Mouse (Mus musculus): ENCODE measurements around the gene C8a. TPM values are rescaled to one million over a fixed set of nuclear protein-coding genes. Genes with fewer than 3 reads are reported as not detected.
A peak's percentile ranks its signal among the peaks of the same experiment; 100 is the strongest.

The C8a gene
- polyA plus RNA-seq, 1 experiment from 2014 or later, result not detected

- DNase-seq (ENCODE audit: low spot score), result peak; percentile 66
- 62% methylated on average over 13 of the region's 13 CpGs for WGBS
Measured at GRCm38 (mm10) chr4:104894004-104894734, 18.0 kb upstream of the C8a start.

GRCm38 (mm10) chr4:104893588-104893987 is 17.4 kb upstream of the C8a start:
- no peaks in the 10 kb centered on the region for H3K4me1 ChIP-seq (ENCODE audit: control insufficient read depth, insufficient read depth, low read length)
- no peak overlapping the region for H3K27ac ChIP-seq (replicated peaks; ENCODE audit: low read depth, low read length)
- no peaks in the 10 kb centered on the region for H3K36me3 ChIP-seq (ENCODE audit: control insufficient read depth, insufficient read depth, low read length)
- DNase-seq (ENCODE audit: low spot score) (no peak), ATAC-seq (ENCODE audit: insufficient number of reproducible peaks, low FRiP score, low TSS enrichment, low read depth) (no peak)
- no peak overlapping the region for H3K4me3 ChIP-seq (ENCODE audit: low read depth, low read length)
- no peak overlapping the region for H3K9ac ChIP-seq (ENCODE audit: low read length)
- WGBS, result 87% methylated on average over 5 of the region's 5 CpGs
- no peak overlapping the region for H3K4me2 ChIP-seq (ENCODE audit: low read depth, severe bottlenecking)
- no peaks in the 10 kb centered on the region for H3K27me3 ChIP-seq (ENCODE audit: control insufficient read depth, insufficient read depth, low read length)
- H3K9me3 ChIP-seq (ENCODE audit: control insufficient read depth, low read length), result no peaks in the 10 kb centered on the region

More at GRCm38 (mm10) chr4:104894004-104894734, 18.0 kb upstream of the C8a start:
- Histone ChIP-seq H3K27ac (replicated peaks; ENCODE audit: low read depth, low read length) (no peak overlapping the region), H3K9me3 (ENCODE audit: control insufficient read depth, low read length) (no peaks in the 10 kb centered on the region), H3K27me3 (ENCODE audit: control insufficient read depth, insufficient read depth, low read length) (no peaks in the 10 kb centered on the region), H3K4me2 (ENCODE audit: low read depth, severe bottlenecking) (no peak overlapping the region), H3K9ac (ENCODE audit: low read length) (no peak overlapping the region), H3K4me3 (ENCODE audit: low read depth, low read length) (no peak overlapping the region), H3K4me1 (ENCODE audit: control insufficient read depth, insufficient read depth, low read length) (no peaks in the 10 kb centered on the region), H3K36me3 (ENCODE audit: control insufficient read depth, insufficient read depth, low read length) (no peaks in the 10 kb centered on the region)
- no peak for ATAC-seq (ENCODE audit: insufficient number of reproducible peaks, low FRiP score, low TSS enrichment, low read depth)

DNA sequence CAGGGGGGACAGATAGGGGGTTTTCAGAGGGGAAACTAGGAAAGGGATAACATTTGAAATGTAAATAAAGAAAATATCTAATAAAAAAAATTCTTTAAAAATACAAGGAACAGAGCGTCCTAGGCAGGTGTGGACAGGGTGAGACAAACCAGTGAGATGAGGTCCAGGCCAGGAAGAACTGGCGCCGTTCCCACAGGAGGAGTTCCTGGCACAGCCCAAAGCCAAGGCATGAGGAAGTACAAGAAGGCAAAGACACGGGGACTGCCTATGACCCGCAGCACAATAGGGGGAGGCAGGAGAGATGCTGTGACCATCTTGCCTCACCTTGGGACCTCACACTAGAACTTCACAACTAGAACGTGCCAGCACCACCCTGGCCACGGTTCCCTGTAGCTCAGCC is 15.5 kb upstream of the C8a start:
- Histone ChIP-seq H3K9me3 (ENCODE audit: control insufficient read depth, low read length) (no peaks in the 10 kb centered on the region), H3K36me3 (ENCODE audit: control insufficient read depth, insufficient read depth, low read length) (no peaks in the 10 kb centered on the region), H3K4me2 (ENCODE audit: low read depth, severe bottlenecking) (no peak overlapping the region), H3K4me1 (ENCODE audit: control insufficient read depth, insufficient read depth, low read length) (no peaks in the 10 kb centered on the region), H3K27ac (replicated peaks; ENCODE audit: low read depth, low read length) (no peak overlapping the region), H3K9ac (ENCODE audit: low read length) (no peak overlapping the region), H3K4me3 (ENCODE audit: low read depth, low read length) (no peak overlapping the region), H3K27me3 (ENCODE audit: control insufficient read depth, insufficient read depth, low read length) (no peaks in the 10 kb centered on the region)
- no peak for DNase-seq (ENCODE audit: low spot score)
- no peak for ATAC-seq (ENCODE audit: insufficient number of reproducible peaks, low FRiP score, low TSS enrichment, low read depth)
- 92% methylated on average over 7 of the region's 7 CpGs for WGBS

- Histone ChIP-seq H3K4me3 (ENCODE audit: low read depth, low read length) (no peak overlapping the region), H3K36me3 (ENCODE audit: control insufficient read depth, insufficient read depth, low read length) (no peaks in the 10 kb centered on the region), H3K4me2 (ENCODE audit: low read depth, severe bottlenecking) (no peak overlapping the region), H3K4me1 (ENCODE audit: control insufficient read depth, insufficient read depth, low read length) (no peaks in the 10 kb centered on the region), H3K9me3 (ENCODE audit: control insufficient read depth, low read length) (no peaks in the 10 kb centered on the region), H3K27me3 (ENCODE audit: control insufficient read depth, insufficient read depth, low read length) (no peaks in the 10 kb centered on the region), H3K9ac (ENCODE audit: low read length) (no peak overlapping the region), H3K27ac (replicated peaks; ENCODE audit: low read depth, low read length) (no peak overlapping the region)
- ATAC-seq (ENCODE audit: insufficient number of reproducible peaks, low FRiP score, low TSS enrichment, low read depth) (no peak), DNase-seq (ENCODE audit: low spot score) (no peak)
- 69% methylated on average over 9 of the region's 9 CpGs for WGBS
Measured at GRCm38 (mm10) chr4:104888499-104889262, 12.5 kb upstream of the C8a start.

DNA sequence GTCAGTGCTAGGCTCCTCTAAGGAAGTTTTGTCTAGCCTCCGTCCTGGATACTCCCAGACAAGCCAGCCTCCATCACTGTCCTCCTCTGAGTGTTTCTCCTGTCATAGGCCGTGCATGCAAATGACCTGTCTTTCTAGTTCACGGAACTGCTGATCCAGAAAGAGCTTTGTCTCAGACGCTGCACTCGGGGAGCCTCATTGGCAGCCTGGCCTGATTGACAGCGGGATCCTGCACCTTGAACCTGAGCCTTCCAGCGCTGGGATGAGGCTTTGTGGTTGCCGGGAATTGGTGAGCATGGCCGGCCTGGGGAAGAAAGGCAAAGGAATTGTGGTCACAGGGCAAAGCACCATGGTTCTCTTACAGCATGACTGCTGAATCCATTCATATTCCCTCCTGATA is 11.3 kb upstream of the C8a start:
- no peaks in the 10 kb centered on the region for H3K4me1 ChIP-seq (ENCODE audit: control insufficient read depth, insufficient read depth, low read length)
- no peaks in the 10 kb centered on the region for H3K9me3 ChIP-seq (ENCODE audit: control insufficient read depth, low read length)
- H3K27ac ChIP-seq (replicated peaks; ENCODE audit: low read depth, low read length), result no peak overlapping the region
- no peak overlapping the region for H3K9ac ChIP-seq (ENCODE audit: low read length)
- ATAC-seq (ENCODE audit: insufficient number of reproducible peaks, low FRiP score, low TSS enrichment, low read depth) (no peak), DNase-seq (ENCODE audit: low spot score) (no peak)
- no peaks in the 10 kb centered on the region for H3K36me3 ChIP-seq (ENCODE audit: control insufficient read depth, insufficient read depth, low read length)
- no peak overlapping the region for H3K4me3 ChIP-seq (ENCODE audit: low read depth, low read length)
- no peaks in the 10 kb centered on the region for H3K27me3 ChIP-seq (ENCODE audit: control insufficient read depth, insufficient read depth, low read length)
- 80% methylated on average over 9 of the region's 9 CpGs for WGBS
- H3K4me2 ChIP-seq (ENCODE audit: low read depth, severe bottlenecking), result no peak overlapping the region

DNA sequence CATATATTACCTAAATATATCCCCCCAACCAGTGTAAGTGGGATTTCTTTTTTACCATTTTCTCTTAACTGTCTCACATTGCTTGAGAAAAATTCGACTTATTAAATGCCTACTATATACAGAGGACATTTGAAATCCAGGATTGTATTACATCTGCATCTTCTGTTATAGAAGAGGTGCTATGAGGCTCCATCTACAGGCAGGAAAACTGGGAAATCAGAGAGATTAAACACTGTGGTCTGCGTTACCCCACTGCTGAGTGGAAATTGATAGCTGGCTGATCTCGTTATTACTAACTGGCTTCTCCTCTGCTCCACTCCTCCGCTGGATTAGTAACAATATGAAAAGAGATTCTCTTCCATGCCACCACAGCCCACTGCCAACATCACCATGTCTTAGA is 366 bp downstream of the C8a start:
- WGBS, result 74% methylated on average over 4 of the region's 4 CpGs
- H3K4me1 ChIP-seq (ENCODE audit: control insufficient read depth, insufficient read depth, low read length), result no peaks in the 10 kb centered on the region
- H3K9me3 ChIP-seq (ENCODE audit: control insufficient read depth, low read length), result no peaks in the 10 kb centered on the region
- H3K27ac ChIP-seq (replicated peaks; ENCODE audit: low read depth, low read length), result no peak overlapping the region
- H3K9ac ChIP-seq (ENCODE audit: low read length), result no peak overlapping the region
- DNase-seq (ENCODE audit: low spot score), result no peak
- no peak for ATAC-seq (ENCODE audit: insufficient number of reproducible peaks, low FRiP score, low TSS enrichment, low read depth)
- H3K4me3 ChIP-seq (ENCODE audit: low read depth, low read length), result no peak overlapping the region
- no peak overlapping the region for H3K4me2 ChIP-seq (ENCODE audit: low read depth, severe bottlenecking)
- H3K27me3 ChIP-seq (ENCODE audit: control insufficient read depth, insufficient read depth, low read length), result no peaks in the 10 kb centered on the region
- H3K36me3 ChIP-seq (ENCODE audit: control insufficient read depth, insufficient read depth, low read length), result no peaks in the 10 kb centered on the region

DNA sequence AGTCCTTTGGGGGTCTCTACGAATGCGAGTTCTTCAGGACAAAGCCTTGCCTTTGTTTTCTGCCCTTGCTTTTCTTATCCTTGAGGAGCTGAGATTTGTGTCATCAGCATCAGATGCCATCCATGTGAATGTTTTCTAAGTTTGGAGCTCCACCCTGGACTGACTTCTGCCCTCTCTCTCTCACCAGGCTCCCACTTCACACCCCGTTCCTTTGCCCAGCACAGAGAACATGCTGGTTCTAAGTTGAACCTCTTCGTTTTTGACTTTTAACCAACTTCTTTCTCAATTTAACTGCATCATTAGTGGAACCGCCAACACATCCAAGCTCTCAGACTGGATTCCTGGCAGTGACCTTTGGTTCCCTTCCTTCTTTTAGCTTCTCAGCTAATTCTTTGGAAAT is 6.0 kb downstream of the C8a start:
- no peak for DNase-seq (ENCODE audit: low spot score)
- H3K36me3 ChIP-seq (ENCODE audit: control insufficient read depth, insufficient read depth, low read length), result no peaks in the 10 kb centered on the region
- H3K9me3 ChIP-seq (ENCODE audit: control insufficient read depth, low read length), result no peaks in the 10 kb centered on the region
- no peak overlapping the region for H3K27ac ChIP-seq (replicated peaks; ENCODE audit: low read depth, low read length)
- no peak overlapping the region for H3K4me2 ChIP-seq (ENCODE audit: low read depth, severe bottlenecking)
- 92% methylated on average over 5 of the region's 5 CpGs for WGBS
- H3K9ac ChIP-seq (ENCODE audit: low read length), result no peak overlapping the region
- no peak for ATAC-seq (ENCODE audit: insufficient number of reproducible peaks, low FRiP score, low TSS enrichment, low read depth)
- H3K4me3 ChIP-seq (ENCODE audit: low read depth, low read length), result no peak overlapping the region
- no peaks in the 10 kb centered on the region for H3K27me3 ChIP-seq (ENCODE audit: control insufficient read depth, insufficient read depth, low read length)
- no peaks in the 10 kb centered on the region for H3K4me1 ChIP-seq (ENCODE audit: control insufficient read depth, insufficient read depth, low read length)

- H3K36me3 ChIP-seq (ENCODE audit: control insufficient read depth, insufficient read depth, low read length), result no peaks in the 10 kb centered on the region
- ATAC-seq (ENCODE audit: insufficient number of reproducible peaks, low FRiP score, low TSS enrichment, low read depth) (no peak), DNase-seq (ENCODE audit: low spot score) (no peak)
- no peaks in the 10 kb centered on the region for H3K4me1 ChIP-seq (ENCODE audit: control insufficient read depth, insufficient read depth, low read length)
- no peak overlapping the region for H3K9ac ChIP-seq (ENCODE audit: low read length)
- no peaks in the 10 kb centered on the region for H3K27me3 ChIP-seq (ENCODE audit: control insufficient read depth, insufficient read depth, low read length)
- H3K4me2 ChIP-seq (ENCODE audit: low read depth, severe bottlenecking), result no peak overlapping the region
- H3K4me3 ChIP-seq (ENCODE audit: low read depth, low read length), result no peak overlapping the region
- no peak overlapping the region for H3K27ac ChIP-seq (replicated peaks; ENCODE audit: low read depth, low read length)
- H3K9me3 ChIP-seq (ENCODE audit: control insufficient read depth, low read length), result no peaks in the 10 kb centered on the region
Measured at GRCm38 (mm10) chr4:104869581-104869980, 6.6 kb downstream of the C8a start.
